Mouse (Mus musculus) fat pad, adult 2 months (tissue): ENCODE data around the gene Fam83g.

ENCODE experiments used
- DNase-seq: peaks from one replicate; pipeline ENCODE4 v3.0.0-alpha.2; 2011; ENCODE audit warnings: low read depth, low spot score; ENCODE audit errors: extremely low read depth

The Fam83g gene

DNA sequence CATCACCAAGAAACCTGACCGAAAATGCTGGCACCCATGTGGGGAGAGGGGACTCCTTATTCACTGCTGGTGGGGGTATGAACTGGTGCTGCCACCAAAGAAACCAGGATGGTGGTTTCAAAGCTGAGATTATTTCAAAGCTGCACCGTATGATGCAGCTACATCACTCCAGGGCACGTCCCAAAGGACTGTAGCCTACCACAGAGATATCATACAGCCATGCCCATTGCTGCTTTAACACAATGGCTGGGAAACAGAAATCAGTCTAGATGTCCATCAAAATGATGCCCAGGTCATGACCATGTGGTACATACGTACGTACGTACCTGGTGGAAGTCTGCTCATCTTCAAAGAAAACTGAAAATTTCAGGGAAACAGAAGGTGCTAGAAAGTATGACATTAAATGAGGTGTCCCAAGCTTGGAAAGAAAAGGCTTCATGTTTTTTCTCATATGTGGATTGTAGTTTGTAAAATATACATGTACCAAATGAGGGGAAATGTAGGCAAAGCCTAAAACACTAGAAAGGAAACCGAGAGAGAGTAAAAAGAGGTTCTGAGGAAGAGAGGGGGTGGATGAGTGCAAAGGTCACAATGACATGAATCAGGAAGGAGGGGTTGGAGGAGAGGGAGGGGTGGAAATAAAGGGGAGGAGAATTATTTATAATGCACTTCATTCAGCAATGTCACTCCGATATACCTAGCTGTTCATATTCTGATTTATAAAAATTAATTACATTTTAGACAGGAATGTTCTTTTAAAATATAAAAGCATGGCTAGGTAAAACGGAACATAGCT is 33.2 kb upstream of the Fam83g start:
- DNase-seq, result no peak

DNA sequence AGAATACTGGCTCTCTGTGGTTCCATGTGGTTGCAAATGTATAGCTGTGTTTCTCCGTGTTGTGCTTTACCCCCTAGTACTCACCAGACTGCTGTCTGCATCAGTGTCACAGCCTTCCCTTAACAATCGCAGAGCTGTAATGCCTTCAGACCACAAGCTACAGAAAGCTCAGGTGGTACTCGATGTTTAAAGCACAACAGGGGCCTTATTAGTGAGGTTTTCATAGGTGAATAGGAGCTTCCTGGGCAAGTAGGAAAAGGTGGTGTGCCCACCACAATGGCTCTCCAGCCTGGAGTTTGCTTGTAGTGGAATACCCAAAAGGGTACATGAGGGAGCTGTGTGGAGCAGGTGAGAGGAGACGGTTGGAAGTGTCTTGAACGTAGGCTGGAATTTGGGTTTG is 31.7 kb upstream of the Fam83g start:
- no peak for DNase-seq

DNA sequence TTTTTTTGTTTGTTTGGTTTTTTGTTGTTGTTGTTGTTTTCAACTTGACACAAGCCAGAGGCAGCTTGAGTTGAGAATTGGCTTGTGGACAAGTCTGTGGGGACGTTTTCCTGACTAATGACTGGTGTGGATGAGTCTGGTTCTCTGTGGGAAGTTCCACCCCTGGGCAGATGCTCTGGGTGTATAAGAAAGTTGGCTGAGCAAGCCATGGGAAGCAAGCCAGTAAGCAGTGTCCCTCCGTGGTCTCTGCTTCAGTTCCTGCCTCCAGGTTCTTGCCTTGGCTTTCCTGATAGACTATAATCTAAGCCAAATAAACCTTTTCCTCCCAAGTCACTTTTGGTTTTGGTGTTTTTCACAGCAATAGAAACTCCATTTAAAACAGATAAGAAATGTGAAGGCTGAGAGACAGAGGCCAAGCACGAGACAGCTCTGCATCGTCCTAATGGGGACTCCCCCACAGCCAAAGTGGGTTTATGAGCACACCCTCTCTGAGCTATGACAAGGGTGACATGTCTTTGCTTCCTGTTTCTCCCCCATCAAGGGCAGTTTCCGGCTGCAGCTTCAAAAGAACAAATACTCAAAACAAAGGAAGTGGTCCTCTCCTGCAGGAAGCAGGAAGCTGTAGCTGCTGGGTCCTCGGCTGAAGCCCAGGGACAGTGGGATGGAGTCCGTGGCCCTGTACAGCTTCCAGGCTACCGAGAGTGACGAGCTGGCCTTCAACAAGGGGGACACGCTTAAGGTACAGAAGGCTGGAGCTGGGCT is 31.0 kb upstream of the Fam83g start, which contains the start of gene Grap:
Gene Grap, plus strand, starts transcription at position 580 of the 762 bp plus-strand sequence.
- no peak for DNase-seq

DNA sequence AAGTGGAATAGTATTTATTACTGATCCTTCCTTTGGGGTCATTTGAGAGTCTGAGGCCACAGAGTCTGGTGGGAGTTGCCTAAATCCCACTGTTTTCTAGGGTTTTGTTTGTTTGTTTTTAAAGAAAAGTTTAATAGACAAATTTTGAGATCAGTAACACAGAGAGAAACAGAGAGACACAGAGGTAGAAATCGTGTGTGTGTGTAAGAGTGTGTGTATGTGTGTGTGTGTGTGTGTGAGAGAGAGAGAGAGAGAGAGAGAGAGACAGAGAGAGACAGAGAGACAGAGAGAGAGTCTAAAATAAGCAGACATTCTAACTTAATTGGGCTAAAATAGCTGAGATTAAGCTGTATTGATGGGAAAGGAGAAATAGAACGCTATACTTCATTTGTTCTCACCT is 30.3 kb upstream of the Fam83g start:
- no peak for DNase-seq

DNA sequence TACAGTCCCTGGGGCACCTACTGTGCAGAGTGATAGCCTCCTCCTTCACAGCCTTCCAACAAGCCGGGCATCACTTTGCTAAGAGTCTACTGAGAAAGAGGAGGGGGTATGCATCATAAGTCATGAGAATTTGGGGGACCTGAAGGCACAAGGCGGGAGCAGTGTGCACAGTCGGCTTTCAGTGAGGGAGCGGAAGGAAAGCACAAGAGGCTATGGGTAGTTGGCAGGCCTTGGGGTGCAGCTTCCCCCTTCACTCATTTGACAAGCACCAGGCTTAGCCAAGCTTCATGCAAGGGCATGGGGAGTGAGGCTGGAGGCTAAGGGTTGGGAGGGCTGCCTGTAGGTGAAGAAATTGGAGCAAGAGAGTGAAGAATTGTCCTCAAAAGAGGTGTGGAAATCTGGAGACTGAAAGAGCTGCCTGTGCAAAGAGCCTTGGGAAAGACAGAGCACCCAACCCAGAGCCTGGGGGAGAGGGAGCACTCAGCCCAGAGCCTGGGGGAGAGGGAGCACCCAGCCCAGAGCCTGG is 29.0 kb upstream of the Fam83g start:
- DNase-seq, result no peak

DNA sequence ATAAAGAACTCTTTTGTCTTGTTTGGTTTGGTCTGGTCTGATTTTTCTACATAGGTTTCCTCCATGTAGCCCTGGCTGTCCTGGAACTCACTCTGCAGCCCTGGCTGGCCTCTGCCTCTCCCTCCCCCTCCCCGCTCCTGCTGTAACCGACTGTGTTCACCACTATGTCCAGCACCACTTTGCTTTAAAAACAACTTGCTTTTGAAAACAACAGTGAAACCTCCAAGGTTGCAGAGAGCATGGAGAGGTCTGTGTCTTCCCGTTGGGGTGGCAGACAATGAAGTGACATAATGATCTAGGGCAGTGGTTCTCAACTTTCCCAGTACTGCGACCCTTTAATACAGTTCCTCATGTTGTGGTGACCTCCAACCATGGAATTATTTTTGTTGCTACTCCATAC is 28.2 kb upstream of the Fam83g start:
- no peak for DNase-seq

DNA sequence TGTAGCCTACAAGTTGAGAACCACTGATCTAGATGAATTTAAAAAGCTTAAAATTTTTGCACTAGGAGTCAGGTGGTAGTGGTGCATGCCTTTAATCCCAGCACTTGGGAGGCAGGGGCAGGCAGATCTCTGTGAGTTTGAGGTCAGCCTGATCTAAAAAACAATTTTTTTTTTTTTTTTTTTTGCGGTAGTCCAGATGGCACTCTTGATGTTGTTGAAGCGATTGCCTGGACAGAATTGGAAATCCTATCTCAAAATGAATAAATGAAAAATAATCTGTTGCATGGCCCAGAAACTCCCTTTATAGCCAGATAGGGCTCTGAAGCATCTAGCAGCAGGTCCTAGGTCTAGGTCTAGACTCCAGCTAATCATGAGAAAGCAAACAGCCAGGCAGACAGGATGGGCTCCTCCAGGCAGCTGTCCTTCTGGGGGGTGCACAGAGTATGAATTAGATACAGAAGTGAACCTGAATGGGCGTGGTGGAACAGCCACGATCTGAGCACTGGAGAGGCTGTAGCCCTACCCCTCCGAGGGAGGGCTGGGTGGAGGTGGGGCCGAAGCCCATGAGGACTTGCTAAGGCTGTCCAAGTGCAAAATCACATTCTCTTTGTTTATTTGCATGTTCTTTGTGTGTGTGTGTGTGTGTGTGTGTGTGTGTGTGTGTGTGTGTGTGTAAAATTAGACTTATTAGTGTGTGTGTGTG is 27.6 kb upstream of the Fam83g start:
- DNase-seq, result no peak

DNA sequence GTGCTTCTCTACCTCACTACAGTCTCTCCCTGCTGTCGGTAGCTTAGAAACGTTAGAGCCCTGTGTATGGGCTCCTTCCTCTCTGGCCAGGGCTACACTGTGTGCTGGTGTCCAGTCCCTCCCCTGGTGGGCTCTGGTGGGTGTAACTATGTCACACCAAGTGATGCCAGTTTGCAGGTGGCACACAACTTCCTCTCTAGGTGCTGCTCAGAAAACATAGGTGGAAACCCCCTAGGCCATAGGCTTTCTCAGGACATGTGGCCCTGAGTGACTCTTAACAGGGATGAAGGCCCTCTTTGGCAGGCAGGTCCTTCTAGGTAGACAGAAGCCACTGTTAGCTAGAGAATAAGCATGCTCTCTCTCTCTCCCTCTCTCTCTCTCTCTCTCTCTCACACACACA is 26.5 kb upstream of the Fam83g start:
- no peak for DNase-seq

DNA sequence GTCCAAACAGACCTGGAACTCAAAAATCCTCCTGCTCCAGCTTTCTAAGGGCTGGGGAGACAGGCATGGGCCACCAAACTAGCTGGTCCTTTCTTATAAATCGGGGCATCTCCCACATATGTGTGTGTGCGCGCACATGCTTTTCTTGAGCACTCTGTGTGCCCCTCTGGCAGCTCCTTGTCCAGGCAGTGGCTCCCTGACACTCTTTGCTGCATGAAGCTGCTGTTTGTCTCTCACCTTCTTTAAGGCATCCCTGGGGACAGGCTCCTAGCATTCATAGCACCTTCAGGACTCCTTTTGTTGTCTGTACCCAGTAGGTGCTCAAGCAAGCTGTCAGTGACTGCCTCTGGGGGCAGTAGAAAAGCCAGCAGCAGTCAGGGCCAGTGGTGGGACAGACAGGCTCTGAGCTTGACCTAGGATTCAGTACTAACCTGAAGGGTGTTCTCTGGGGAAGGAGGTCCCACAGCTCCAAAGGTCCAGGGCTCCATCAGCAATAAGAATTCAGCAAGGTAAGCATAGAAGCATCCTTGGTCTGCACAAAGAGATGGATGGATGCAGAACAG is 25.4 kb upstream of the Fam83g start:
- no peak for DNase-seq

DNA sequence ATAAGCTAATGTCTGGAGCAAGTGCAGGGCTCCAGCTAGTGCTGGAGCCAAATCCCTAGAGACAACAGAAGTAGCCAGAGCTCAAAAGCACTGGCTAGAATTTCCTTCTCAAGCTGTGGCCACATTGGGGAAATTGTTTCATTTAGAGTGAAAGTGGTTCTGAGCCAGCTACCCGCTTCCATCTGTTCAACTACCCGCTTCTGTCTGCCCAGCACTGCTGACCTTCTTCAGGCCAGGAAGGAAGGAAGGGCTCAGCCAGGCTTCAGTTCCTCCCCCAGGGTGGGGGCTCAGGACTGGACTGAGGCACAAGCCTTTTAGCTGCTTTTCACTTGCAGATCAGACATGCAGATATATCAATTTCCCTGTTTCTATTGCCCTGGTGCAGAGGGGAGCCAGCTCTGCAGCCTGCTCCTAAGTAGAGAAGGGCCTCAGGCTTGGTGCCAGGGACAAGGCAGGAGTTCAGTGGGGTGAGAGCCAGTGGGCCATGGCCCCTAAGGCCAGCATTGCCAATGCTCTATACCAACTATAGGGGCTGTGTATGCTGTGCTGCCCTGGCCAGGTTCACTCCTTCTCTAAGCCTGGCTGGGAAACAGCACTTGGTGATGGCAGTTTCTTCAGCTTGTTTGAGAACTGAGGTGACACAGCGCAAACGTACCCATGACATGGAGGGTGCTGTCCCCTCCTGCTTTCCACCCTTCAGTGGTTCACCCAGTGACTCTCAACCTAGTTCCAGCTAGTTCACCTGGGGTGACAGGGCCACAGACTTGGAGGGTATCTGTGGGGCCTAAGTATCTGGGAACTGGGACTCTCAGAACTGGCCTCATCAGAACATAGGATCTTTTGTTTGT is 24.7 kb upstream of the Fam83g start:
- DNase-seq, result no peak

DNA sequence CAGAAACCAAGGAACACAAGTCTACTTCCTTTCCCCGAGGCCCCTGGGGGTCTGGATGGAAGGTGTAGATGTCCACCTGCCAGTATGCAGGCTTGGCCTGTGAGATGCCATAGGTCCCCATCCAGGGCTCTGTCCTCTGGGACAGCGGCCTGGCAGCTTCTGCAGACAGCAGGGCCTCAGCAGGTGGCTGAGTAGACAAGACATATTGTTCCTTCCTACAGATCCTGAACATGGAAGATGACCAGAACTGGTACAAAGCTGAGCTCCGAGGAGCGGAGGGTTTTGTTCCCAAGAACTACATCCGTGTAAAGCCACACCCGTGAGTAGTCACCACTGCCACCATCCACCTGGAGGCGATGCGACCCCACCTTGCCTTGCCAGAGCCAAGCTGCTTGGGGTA is 23.9 kb upstream of the Fam83g start:
- DNase-seq, result no peak

DNA sequence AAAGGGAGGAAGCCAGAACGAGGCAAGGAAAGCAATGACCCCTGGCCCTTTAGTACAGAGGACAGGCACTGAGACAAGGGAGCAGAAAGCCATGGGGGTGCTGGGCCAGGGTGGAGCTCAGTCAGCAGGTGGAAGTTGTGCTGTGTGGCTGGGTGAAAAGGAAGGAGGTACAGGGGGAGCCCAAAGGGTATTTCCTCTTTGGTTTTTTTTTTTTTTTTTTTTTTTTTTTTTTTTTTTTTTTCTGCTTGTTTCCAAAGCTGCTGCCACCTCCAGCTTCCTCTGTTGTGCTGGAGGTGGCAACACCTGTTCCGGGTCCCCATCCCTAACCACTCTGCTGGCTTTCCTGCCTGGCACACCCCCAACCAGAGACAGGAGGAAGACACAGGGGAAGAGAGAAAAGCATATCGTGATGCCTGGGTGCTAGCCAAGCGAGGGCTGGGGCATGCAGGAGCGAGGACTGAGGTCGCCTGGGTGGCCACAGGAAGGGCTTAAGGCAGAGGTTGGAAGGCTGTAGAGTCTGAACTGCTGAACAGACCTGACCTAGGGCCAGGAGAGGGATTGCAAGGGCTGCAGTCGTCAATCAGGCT is 23.0 kb upstream of the Fam83g start:
- no peak for DNase-seq

DNA sequence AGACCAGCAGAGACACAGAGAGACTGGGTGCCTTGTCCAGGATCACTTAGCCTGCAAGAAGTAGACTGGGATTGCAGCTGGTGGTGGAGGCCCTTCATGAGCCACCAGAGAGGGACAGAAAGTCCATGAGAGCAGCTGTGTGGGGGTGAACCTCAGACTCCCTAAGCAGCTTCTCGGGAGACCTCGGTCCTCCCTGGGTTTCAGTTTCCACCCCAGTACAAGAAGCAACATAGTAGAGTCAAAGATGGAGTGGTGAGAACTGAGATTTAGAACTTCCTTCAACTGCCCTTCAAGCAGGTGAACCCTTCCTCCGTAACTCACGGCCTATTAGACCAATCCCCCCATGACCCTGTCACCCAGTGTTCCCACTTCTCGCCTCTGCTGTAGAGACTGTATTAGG is 21.7 kb upstream of the Fam83g start:
- no peak for DNase-seq

DNA sequence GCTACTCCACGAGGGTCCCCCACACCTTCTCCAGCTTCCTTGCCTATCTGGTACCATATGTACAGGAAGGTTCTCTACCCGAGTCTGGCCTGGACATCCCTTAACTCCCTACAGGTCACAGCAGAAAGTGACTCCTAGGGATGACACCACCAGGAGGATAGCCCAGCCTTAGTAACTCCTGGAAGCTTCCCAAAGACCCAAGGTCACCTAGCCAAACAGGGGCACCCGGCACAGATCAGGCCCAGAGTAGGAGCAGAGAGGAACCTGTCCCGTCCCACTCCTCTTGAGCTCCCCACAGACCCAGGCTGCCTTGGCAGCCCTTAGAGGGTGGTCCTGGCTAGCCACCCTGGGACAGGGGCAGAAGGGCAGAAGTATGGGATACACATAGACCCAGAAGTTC is 18.5 kb upstream of the Fam83g start:
- DNase-seq, result no peak

DNA sequence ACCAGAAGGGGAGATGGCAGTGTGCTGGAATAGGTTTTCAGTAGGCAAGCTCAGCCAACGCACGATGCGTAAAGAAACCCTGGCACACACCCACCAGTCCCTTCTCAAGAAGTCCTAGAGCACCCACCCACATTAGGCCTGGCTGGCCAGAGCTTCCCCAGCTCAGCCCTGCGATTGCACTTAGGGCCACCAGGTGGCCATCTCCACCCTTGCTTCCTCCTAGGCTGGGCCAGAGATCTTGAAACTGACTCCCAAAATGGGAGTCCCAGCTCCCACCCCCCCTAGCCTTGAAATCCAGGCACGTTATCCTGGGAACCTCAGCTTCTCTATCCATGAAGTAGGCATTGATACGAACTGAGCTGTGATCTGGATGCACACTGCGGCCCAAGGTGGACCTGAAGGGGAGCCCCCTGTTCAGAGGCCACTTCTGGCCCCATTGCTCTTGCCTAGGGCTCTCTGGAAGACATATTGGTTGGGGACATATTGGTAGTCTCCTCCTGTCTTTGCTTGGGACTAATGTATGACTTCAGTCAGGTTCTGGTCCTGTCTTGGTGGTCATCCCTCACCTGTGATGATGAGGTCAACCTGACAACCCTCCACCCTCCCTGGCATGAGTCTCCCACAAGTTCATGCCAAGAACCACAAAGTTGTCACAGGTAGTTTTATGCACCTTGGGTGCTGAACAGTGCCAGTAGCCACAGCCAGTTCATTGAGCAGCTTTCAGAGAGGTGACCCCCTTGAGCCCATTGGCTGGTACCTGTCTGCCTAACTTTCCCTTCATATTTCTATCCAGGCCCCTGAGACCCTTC is 17.7 kb upstream of the Fam83g start:
- no peak for DNase-seq

DNA sequence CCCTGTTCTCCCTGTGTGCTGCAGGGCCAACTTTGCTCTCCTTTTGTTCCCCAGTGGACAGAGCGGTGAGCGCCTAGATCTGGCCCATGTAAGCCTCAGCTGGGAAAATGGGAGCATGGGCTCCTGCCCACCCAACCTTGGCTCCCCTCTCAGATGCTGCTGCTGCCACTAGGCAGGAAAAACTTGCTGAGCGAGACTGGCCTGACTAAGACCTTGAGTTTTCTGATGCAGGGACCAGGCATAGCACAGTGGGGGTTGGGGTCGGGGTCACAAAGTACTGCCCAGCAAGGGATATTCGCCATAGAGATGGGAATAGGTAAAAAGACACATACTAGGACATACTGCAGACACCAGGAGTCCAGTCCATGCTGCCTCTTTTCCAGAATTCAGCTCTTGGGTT is 16.6 kb upstream of the Fam83g start:
- DNase-seq, result no peak

DNA sequence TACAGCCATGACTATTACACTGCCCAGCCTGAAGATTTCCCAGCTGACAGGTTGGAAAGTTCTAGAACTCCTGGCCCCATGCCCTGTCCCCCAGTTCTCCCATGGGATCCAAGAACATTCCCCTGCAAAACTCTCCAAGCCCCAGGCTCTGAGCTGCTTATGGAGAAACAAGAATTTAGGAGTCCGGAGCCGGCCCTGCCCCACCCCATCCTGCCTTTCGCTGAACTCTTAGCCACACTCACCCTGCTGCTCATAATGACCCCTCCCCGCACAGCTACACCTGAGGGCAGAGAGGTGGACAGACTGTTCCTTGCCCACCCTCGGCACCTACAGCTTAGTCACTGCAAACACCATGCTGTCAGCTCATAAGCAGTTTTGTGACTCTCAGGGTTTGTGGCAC is 16.1 kb upstream of the Fam83g start:
- DNase-seq, result no peak

DNA sequence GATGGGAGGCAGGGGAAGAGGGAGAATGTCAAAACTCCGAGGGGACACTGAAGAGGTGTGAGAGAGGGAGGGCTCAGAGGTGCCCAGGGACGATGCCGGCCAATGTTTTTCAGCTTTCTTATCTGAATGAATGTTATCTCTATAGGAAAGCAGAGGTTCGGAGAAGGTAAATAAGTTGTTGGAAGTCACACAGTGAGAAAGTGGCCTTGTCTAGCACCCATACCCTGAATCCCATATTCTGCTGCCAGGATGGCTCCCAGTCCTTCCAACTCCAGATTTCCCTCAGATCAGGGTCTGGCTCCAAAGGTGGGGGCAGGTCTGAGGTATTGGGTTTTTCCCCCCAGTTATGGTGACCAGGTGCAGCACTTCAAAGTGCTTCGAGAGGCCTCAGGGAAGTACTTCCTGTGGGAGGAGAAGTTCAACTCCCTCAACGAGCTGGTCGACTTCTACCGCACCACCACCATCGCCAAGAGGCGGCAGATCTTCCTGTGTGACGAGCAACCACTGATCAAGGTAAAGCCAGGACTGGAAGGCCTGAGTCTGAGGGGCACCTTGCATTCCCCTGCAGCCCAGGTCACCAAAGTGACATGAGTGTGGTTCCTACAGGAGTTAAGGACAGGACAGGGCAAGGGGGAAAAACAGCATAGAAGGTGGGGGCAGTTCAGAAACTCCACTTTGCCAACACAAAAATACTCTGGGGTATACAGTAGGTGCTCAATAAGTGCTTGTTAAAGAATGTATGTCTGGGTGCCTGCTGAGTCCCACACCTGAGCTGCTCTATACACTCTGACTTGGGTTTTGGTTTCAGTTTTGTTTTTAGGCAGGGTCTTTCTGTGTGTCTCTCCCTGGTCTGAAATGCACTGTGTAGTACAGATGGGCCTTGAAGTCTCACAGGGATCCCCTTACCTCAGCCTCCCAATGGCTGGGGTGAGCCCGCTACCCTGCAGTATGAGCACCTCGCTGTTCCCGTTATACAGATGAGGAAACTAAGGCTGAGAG is 14.1 kb upstream of the Fam83g start:
- no peak for DNase-seq
